Mouse (Mus musculus) right cerebral cortex, postnatal 4 days (tissue): ENCODE results near the gene Olfr724.
"Not testable (repeated sequence)": the region's sequence is repeated elsewhere in the genome, so short reads cannot be mapped to it uniquely, and the experiment has no call there.

Experiments
- DNase-seq: peaks from one replicate; pipeline ENCODE4 v3.0.0-alpha.2; 2022

Olfr724 gene

GRCm38 (mm10) chr14:49963174-49963573 is at the start of gene Olfr724:
TSS of gene Olfr724 (minus strand) at chr14:49963274.
- DNase-seq, result not testable (repeated sequence)

- DNase-seq, result no peak
Measured at GRCm38 (mm10) chr14:49955890-49956289, 7.2 kb downstream of the Olfr724 start.

- DNase-seq, result not testable (repeated sequence)
Measured at GRCm38 (mm10) chr14:49931687-49932086, 31.4 kb downstream of the Olfr724 start, which contains the start of gene Olfr723. TSS of gene Olfr723 (minus strand) at chr14:49931787.
